Mouse (Mus musculus) right cerebral cortex, adult 2 months (tissue): ENCODE results near the gene Gm11020.

Source experiments
- DNase-seq, 2 experiments: peaks; one replicate each; pipeline ENCODE4 v3.0.0; 2021 to 2022; ENCODE audit warnings: low spot score in 2 of 2

Gene Gm11020

GRCm38 (mm10) chr8:104342426-104342825, 21.1 kb downstream of the Gm11020 start:
- DNase-seq = no peak

- peak; percentile 87 to 93 for DNase-seq
These were observed 22.6 kb downstream of the Gm11020 start for GRCm38 (mm10) chr8:104343957-104344356.

GRCm38 (mm10) chr8:104344622-104345021, 23.3 kb downstream of the Gm11020 start:
- DNase-seq = no peak

GRCm38 (mm10) chr8:104346706-104347105, 25.3 kb downstream of the Gm11020 start:
- DNase-seq = no peak

GRCm38 (mm10) chr8:104348971-104349370, 27.6 kb downstream of the Gm11020 start:
- no peak for DNase-seq

- DNase-seq = no peak
These were observed 28.7 kb downstream of the Gm11020 start for GRCm38 (mm10) chr8:104350047-104350446.

GRCm38 (mm10) chr8:104353186-104353585, 31.8 kb downstream of the Gm11020 start:
- DNase-seq = no peak

- DNase-seq = no peak
These were observed 33.1 kb downstream of the Gm11020 start for GRCm38 (mm10) chr8:104354504-104354903.

- no peak for DNase-seq
These were observed 37.3 kb downstream of the Gm11020 start for GRCm38 (mm10) chr8:104358637-104359036.

GRCm38 (mm10) chr8:104359778-104360456, 38.5 kb downstream of the Gm11020 start:
- no peak for DNase-seq

GRCm38 (mm10) chr8:104365695-104366094, 44.3 kb downstream of the Gm11020 start:
- DNase-seq = no peak

- DNase-seq = no peak
These were observed 46.0 kb downstream of the Gm11020 start for GRCm38 (mm10) chr8:104367398-104367797.

- DNase-seq = no peak
These were observed 48.2 kb downstream of the Gm11020 start for GRCm38 (mm10) chr8:104369591-104369990.

GRCm38 (mm10) chr8:104370071-104370470, 48.7 kb downstream of the Gm11020 start:
- DNase-seq = no peak

GRCm38 (mm10) chr8:104371121-104371520, 49.8 kb downstream of the Gm11020 start:
- DNase-seq = no peak
